Mouse (Mus musculus): ENCODE data around the gene Hoxc4.

Gene Hoxc4

DNA sequence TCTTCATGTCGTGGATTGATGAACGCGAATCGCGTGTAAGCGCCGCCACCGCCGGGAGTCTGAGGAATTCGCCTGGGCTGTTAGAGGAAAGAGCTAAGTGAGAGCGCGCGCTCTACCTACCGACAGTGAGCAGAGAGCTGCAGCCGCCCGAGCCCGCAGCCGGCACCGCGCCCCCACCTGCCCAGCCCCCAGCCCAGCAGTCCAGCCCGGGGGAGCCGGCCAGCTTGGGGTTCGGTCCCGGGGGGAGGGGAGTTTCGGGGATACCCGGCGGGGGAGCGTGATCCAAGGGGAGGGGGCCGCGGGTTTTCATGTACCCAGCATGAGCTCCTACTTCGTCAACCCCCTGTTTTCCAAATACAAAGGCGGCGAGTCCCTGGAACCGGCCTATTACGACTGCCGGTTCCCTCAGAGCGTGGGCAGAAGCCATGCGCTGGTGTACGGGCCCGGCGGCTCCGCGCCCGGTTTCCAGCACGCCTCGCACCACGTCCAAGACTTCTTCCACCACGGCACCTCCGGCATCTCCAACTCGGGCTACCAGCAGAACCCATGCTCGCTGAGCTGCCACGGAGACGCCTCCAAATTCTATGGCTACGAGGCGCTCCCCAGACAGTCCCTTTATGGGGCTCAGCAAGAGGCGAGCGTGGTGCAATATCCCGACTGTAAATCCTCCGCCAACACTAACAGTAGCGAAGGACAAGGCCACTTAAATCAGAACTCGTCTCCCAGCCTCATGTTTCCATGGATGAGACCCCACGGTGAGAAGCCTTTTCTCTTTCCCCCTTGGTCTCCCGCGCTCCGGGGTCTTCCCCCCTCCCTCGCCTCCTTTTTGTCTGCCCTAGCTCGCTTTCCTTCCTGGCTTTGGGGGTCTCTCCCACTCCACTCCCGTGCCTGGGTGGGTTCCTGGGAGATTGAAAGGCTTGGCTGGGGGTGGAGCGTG is 28.0 kb upstream of the Hoxc4 start, which contains the start of gene Hoxc8:
Gene Hoxc8 (plus strand): TSS at position 147 of the 937 bp plus-strand sequence.
- DNase-seq (ENCODE audit: extremely low read depth, low read depth), result no peak

DNA sequence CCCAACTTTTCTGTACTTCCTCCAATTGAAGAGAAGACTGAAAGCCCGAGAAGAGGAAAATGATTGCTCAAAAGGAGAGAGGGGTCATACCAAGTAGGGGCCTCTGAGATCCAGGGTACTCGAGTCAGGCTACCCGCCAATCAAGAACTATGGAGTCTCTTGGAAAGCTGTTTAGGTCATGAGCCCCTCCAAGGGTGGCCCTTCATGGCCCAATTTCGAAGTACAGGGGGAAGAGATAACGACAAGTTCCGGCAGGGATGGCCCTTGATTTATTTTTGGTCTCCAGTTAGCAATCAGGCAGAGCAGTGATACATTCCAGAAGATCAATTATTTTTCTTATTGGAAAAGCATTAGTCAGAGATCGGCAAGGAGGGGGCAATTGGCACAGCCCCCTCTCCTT is 27.0 kb upstream of the Hoxc4 start:
- DNase-seq (ENCODE audit: extremely low read depth, low read depth), result no peak

DNA sequence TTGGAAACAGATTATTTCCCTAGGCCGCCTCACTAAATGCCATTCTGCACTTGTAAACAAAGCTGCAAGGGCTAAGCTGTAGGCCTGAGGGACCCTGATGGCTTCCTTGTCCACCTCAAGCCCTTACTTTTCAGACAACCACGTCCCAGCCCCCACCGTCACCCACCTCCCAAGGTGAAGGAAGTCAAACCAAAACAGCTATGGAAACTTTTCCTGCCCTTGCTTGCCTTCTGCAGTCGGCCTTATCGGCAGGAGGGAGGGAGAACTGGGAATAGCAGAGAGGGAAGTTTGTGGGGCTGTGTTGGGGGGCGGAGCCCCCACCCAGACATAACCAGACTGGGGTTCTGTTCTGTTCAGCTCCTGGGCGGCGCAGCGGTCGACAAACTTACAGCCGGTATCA is 26.5 kb upstream of the Hoxc4 start:
- no peak for DNase-seq (ENCODE audit: extremely low read depth, low read depth)

DNA sequence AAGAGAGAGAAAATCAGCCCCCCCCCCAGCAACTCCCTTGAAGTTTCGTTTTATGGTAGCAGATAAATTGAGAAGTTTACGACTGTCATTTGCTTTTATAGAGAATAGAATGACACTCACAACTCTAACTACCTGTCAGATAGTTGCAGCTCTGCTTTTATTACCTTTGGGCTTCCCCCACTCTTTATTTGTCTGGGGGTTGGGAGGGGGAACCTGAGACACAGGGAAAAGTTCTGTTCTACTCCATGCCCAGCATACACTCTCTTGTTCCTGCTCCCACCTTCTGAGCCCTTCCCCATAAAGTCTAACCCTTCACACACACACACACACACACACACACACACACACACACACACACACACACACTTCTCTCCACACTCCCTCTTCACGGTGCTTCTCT is 25.9 kb upstream of the Hoxc4 start:
- no peak for DNase-seq (ENCODE audit: extremely low read depth, low read depth)

DNA sequence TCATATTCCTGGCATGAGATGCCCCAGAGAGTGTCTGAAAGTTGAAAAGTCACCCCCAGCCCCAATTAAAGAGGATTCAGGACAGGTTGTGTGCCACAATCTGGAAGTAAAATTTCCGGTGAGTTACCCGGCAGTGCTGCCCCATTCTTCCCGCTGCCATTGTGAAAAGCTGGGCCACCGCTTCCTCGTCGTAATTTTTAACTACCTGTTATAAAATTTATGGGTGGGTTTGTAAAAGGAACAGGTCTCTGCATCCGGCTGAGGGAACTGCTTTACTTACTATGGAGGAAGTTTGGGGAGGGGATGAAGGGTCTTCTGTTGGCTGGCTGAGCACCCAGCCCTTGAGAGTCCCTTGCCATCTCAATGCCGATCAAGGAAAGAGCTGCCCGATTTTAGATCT is 22.2 kb upstream of the Hoxc4 start:
- DNase-seq (ENCODE audit: extremely low read depth, low read depth), result no peak

DNA sequence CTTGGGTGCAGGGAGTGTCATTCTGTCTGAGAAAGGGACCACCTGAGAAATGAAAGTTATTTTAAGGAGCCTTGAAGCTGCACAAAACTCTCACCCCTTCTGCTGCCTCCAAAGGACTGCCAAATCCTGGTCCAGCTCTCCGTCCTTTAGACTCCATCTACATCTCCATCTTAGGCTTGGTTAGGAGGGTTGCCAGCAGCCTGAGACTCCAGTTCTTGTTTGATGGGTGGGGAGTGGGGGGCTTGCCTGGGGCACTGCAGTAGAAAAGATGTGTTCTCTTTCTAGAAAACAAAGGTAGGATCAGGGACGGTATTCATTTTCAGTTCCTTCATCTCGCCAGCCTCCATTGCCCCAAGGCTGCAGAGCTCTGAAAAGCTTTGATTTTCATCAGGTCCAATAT is 21.3 kb upstream of the Hoxc4 start:
- DNase-seq (ENCODE audit: extremely low read depth, low read depth), result no peak

DNA sequence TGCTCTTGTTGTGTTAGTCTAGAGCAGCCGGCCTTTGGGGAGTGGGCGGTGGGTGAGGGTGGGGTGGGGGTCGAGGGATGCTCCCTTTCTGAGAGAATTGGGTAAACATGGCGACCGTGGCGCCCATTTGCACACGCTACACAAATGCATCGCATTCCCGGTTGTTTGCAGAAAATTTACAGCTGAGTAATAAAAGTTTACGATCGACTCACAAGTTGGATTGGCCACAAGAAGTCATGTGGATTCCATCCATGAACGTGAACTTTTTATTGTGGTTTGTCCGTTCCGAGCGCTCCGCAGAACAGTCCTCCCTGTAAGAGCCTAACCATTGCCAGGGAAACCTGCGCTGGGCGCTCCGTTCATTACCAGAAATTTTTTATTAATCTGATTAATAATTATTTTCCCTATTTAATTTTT is 20.8 kb upstream of the Hoxc4 start, which contains the start of gene Hoxc6:
Gene Hoxc6 (plus strand): TSS at position 319 of the 417 bp plus-strand sequence.
- DNase-seq (ENCODE audit: extremely low read depth, low read depth), result no peak

DNA sequence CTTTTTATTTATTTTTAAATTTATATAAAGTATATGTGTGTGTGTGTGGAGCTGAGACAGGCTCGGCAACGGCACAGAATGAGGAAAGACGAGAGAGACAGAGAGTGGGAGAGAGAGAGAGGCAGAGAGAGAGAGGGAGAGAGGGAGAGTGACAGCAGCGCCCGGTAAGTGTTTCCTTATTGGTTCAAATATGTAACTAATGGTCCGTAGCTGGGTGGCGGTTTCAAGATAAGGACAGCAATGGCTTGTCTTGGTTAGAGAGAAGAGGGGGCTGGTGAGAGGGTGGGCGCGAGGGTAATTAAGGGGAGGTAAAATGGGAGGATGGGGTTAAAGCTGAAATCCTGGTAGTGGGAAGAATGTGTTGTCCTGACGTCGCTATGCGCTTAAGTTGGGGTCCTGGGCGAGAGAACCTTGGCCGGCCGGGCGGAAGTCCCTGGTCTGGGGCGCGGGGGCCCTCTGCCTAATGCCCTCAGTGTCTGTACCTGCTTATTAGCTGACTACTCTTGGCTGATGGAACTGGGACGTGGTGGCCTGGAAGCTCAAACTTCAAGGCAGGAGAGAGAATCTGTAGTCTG is 20.0 kb upstream of the Hoxc4 start:
- DNase-seq (ENCODE audit: extremely low read depth, low read depth), result peak; percentile 96

DNA sequence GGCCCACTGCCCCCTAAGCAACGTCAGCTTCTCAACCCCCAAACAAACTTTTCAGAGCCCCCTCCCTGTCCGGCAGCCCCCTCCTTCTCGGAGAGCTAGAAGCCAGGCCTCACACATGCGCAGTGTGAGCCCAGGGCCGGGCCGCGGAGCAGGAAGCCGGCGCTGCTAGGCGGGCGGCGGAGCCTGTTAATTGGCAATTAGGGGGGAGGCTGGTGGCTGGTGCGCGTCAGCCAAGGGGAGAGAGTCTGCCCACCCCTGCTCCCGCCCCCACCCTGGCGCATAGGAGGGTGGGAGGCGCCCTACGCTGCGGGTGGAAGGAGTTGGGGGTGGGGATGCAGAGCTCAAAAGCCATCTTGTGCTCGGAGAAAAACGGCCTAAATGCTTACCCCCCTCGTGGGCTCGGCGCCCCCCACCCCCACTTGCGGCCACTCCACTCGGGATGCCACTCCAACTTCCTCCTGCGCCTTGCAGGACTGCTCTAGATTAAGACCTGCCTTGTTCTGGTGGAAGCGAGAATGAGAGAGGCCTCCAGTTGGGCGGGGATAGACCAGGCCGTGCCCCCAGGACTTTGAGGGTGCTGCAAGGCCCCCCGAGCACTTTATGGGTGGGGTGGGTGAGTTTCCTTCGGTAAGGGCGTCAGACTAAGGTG is 19.4 kb upstream of the Hoxc4 start:
- DNase-seq (ENCODE audit: extremely low read depth, low read depth), result peak; percentile 94

DNA sequence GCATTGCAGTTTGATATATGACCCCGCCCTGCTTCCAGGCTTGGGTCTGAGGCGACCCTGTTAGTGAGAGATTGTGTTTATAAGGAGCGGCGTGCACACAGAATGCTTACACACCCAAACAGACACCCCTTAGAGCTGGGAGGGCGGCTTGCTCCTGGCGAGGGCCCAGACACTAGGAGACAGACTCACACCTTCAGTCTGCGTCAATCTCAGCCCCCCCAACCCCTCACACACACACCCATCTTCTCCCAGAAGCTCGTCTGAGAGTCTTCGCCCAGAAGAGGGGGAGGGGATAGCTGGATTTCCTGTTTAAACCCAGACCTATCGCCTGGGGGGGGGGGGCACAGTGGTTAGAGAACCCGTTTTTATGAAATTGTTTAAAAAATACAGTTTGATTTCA is 18.8 kb upstream of the Hoxc4 start:
- DNase-seq (ENCODE audit: extremely low read depth, low read depth), result no peak

DNA sequence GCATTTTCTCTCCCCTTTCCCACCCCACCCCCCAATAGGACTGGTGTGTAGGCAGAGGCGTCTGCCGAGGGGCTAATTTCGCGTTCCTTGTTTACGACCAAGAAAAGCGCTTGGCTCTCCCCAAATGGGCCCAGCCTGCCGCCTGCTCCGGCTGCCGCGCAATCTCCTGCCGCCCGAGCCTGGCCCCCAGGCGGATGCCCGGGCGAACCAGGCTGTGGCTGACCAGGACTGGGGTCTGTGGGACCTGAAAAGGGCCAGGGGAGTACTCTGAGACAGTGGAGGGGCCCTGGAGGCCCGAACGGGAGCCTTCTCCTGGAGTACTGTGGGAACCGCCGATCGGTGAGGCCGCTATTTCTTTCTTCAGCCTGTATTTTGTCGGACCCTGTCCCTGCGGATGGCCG is 18.2 kb upstream of the Hoxc4 start:
- no peak for DNase-seq (ENCODE audit: extremely low read depth, low read depth)

DNA sequence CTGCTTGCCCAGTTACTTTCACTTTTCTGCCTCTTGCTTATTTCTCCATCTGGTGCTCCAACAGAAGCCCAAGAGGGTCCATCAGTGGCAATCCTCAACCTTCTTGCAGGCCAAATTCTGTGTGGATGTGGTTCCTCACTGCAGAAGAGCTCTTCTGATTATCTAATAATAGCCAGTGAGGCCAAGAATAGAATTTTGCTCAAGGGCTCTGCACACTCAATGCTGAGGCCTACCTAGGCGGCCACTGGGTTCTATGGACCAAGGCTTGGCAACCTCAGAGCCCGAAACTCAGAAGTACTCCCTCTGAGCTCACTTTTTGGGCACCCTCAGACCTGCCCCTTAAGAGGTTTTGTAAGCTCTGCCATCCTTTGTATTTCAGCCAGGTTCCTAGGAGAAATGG is 17.4 kb upstream of the Hoxc4 start:
- no peak for DNase-seq (ENCODE audit: extremely low read depth, low read depth)

DNA sequence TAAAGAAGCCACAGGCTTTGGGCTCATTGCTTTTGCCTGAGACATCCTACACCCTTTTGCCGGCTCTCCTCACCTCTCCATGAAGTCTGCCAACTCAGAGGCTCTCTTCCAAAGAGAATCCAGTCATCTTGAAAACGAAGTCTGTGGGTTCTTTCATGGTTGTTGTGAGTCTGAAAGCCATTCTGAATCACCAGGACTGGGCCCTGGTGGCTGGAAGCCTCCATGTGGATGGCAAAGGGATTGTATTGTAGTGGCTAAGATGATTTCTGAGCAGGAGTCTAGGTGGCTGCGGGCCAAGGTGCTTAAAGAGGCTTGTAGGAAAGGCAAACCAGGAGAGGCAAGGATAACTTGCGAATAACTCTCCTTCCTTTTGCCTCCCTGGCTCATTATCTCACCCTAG is 16.6 kb upstream of the Hoxc4 start:
- DNase-seq (ENCODE audit: extremely low read depth, low read depth), result no peak

DNA sequence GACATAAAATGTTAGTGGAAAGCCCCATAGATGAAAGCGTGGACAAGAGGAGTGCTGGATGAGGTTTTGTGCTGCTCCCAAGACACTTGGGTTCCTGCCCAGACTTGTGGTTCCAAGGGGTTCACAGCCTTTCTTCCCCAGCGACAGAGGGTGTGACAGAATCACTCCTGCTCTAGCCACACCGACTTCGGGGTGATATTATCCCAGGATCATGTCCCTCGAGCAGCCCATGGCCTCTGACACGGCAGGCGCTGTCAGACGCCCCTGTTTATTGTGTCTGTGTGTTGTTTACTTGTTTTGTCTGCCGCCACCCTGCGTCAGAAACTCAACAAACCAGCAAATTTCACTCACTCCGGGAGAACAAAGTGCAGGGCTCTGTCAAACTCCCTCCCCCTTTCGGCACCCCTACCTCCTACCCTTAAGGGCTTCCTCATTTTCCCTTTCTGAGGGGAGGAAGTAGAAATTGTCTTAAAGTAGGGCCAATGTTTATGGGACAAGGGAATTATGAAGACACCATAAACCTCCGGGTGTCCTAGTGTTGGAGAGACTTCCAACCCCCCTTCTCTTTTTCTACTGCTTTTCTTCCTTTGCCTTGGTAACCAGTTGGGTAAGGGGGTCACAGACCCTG is 15.8 kb upstream of the Hoxc4 start:
- DNase-seq (ENCODE audit: extremely low read depth, low read depth), result peak; percentile 85

DNA sequence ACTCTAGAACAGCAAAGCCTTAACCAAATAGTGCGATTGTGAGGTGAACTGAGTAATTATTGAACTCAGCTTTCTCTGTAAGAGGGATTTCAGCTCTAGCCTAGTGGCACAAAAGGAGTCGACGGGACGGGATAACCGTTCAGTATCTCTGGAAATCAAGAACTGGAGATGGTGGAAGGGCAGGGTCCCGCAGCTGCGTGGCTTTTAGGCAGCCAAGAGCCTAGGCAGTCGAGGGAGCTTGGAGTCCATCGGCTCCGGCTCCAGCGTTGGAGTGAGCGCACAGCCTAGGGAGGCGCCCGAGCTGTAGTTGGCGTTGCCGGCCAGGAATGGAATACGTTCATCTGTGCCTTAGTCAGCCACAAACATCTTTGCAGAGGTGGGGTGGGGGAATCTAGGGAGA is 13.4 kb upstream of the Hoxc4 start:
- no peak for DNase-seq (ENCODE audit: extremely low read depth, low read depth)

DNA sequence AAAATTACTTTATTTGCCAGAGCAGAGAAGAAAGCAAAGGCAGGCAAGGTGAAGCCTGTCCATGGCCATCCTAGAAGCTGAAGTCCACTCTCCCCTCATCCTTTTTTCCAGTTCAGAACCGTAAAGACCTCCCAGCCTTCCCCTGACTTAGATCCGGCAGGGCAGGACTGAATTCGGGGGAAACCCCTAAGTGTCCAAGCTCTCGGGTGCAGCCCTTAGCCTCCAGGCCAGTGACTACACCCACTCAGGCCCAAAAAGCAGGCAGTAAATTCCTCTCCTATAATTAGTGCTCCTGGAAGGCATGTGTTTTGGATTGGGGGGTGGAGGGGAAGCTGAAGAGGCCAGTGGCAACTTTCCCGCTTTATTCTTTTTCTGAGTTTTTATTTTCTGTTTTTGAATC is 12.9 kb upstream of the Hoxc4 start:
- DNase-seq (ENCODE audit: extremely low read depth, low read depth), result no peak

DNA sequence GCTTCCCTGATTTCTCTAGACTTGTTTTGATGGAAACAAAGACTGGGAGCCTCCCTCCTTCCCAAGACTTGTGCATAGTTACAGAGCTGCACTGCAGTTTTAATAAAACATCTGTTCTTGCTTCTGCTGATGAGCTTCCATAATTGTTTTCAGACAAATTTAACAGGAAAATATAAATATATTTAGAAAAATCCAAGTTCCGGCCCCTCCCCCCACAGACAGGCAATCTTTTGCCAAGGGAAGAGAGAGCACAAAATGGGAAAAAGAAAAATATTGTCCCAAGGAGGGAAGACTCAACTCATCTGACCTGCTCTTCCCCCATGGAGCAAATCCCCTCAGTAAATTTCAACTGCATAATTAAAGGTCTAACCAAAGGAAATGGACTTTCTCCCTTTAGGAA is 12.4 kb upstream of the Hoxc4 start:
- no peak for DNase-seq (ENCODE audit: extremely low read depth, low read depth)

DNA sequence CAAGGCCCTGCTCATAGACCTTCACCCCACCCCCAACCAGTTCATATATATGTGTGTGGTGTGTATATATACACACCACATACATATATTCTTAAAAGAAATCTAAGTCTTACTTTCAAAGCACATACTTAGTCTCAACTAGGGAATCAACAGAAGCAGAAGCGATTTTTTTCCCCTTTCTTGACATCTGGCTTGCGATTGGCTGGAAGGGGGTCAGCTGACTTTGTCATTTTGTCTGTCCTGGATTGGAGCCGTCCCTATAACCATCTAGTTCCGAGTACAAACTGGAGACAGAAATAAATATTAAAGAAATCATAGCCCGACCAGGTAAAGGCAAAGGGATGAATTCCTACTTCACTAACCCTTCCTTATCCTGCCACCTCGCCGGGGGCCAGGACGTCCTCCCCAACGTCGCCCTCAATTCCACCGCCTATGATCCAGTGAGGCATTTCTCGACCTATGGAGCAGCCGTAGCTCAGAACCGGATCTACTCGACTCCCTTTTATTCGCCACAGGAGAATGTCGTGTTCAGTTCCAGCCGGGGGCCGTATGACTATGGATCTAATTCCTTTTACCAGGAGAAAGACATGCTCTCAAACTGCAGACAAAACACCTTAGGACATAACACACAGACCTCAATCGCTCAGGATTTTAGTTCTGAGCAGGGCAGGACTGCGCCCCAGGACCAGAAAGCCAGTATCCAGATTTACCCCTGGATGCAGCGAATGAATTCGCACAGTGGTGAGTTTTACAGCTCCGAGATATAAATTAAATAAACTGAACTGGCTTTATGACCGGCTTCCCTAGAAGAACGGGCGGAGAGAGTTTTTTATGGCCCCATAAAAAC is 9.2 kb upstream of the Hoxc4 start:
- no peak for DNase-seq (ENCODE audit: extremely low read depth, low read depth)

DNA sequence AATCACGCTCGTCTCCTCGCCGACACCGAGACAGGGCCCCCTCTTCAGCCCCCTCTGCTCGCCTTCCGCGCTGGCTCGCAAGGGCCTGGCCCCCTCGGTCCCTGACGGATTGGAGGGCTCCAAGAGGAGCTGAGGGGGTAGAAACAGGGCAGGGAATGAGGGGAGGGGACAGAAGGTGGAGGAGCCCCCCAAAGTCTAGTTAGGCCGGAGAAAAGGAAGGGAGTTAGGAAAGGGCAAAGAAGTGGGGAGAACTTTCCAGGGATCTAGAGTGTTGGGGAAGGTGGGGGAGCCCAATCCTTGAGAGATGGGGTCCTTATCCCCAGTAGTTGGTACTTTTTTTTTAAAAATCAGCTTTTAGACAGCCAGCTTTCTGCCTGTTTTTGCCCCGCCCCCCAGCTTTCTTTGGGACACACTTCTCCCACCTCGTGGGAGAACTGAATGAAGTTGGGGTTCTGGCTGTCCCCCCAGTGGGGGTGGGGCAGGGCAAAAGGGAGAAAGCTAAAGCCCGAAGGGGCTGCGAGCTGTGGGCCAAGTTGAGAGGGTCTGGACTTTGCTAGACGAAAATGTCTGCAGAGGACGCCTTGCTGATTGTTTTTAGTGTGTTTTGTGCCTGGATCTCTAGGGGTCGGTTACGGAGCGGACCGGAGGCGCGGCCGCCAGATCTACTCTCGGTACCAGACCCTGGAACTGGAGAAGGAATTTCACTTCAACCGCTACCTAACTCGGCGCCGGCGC is 8.5 kb upstream of the Hoxc4 start:
- DNase-seq (ENCODE audit: extremely low read depth, low read depth), result no peak

DNA sequence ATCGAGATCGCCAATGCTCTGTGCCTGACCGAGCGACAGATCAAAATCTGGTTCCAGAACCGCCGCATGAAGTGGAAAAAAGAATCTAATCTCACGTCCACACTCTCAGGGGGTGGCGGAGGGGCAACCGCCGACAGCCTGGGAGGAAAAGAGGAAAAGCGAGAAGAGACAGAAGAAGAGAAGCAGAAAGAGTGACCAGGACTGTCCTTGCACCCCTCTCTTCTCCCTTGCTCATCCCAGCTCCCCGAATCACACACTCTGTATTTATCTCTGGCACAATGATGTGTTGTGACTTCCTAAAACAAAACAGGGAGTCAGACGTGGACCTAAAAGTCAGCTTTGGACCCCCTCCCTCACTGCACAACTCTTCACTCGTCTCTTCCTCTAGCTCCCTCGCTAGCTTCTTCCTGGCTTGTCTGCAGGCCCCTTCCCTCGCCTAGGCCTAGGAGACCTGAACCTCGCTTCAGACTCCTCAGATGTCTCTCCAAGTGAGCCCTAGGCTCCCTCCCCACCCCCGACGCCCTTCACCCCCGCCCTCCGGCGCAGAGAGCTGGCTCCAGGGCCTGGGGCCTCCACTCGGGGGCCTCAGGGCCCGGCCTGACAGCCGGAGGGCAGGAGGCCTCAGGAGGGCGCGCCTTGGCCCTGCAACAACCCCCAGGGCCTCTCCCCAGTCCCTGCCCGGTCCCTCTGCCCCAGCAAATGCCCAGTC is 7.7 kb upstream of the Hoxc4 start:
- DNase-seq (ENCODE audit: extremely low read depth, low read depth), result no peak

Measured in MEL-GATA-1-ER (cell line).